Mouse (Mus musculus) neural tube, embryonic 13.5 days (tissue): ENCODE results near the gene Igfbp5. TPM values are rescaled to one million over a fixed set of nuclear protein-coding genes. Genes with fewer than 3 reads are reported as not detected.

ENCODE experiments used
- ATAC-seq: fragments of 200-750 bp; cut with Nextera tagmentation; 2 replicates; pipeline ENCODE4 v1.8.0; 2017; ENCODE audit warnings: low read depth, mild to moderate bottlenecking, moderate TSS enrichment, moderate library complexity
- H3K27ac ChIP-seq: fragments of 300-500 bp; sonication (generic); replicated peaks from 2 replicates; pipeline ENCODE4 v1.5.1; 2015; ENCODE audit warnings: moderate library complexity, mild to moderate bottlenecking, inconsistent platforms
- H3K27me3 ChIP-seq: fragments of 300-500 bp; sonication (generic); 2 replicates; pipeline ENCODE4 v1.6.1; 2015; ENCODE audit warnings: mild to moderate bottlenecking, inconsistent platforms
- H3K36me3 ChIP-seq: fragments of 300-500 bp; sonication (generic); 2 replicates; pipeline ENCODE4 v1.6.1; 2015; ENCODE audit warnings: mild to moderate bottlenecking, inconsistent platforms
- H3K4me1 ChIP-seq: fragments of 300-500 bp; sonication (generic); replicated peaks from 2 replicates; pipeline ENCODE4 v1.6.1; 2015; ENCODE audit warnings: inconsistent platforms
- H3K4me2 ChIP-seq: fragments of 300-500 bp; sonication (generic); 2 replicates; pipeline ENCODE4 v1.6.1; 2015; ENCODE audit warnings: inconsistent platforms, mild to moderate bottlenecking, moderate library complexity
- H3K4me3 ChIP-seq: fragments of 300-500 bp; sonication (generic); 2 replicates; pipeline ENCODE4 v1.5.1; 2015; ENCODE audit warnings: mild to moderate bottlenecking, inconsistent platforms
- H3K9ac ChIP-seq: fragments of 300-500 bp; sonication (generic); 2 replicates; pipeline ENCODE4 v1.6.1; 2015; ENCODE audit warnings: moderate library complexity, mild to moderate bottlenecking, inconsistent platforms
- H3K9me3 ChIP-seq: fragments of 300-500 bp; sonication (generic); 2 replicates; pipeline ENCODE4 v1.6.1; 2016; ENCODE audit warnings: inconsistent platforms
- WGBS: fragments of 180-500 bp; shearing (Covaris S2); methylation state at CpG from one replicate; pipeline ENCODE4 v1.1.7; 2015; 5-methylcytosine and 5-hydroxymethylcytosine counted together
- polyA plus RNA-seq: library from polyadenylated mRNA; unstranded; fragments of >200 nt; fragmentation: Nextera tagmentation; extraction: Ambion mirVana; gene quantifications from 2 replicates; pipeline ENCODE4 v1.2.1, GENCODE M21; 2015

Gene Igfbp5
- polyA plus RNA-seq, 1 experiment from 2014 or later = 158 TPM

DNA sequence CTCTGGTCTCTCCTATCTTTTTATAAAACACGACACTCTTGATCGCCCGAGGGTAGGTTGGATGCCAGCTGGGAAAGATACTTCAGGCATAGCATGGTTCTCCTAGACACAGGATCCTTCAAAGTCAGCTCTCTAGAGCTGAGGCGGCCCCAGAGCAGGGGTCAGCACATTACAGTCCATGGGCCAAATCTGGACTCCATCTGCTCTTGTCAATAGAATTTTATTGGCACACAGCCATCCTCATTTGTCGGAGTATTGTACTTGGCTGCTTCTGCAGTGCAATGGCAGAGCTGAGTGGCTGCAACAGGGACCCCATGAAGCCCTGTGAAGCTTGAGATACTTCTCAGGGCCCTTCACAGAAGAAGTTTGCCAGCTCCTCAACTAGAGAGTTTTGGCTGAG lies 59.5 kb downstream of the Igfbp5 start:
- no peak for ATAC-seq
- no peaks in the 10 kb centered on the region for H3K36me3 ChIP-seq
- 55% methylated on average over 5 of the region's 5 CpGs for WGBS
- no peaks in the 10 kb centered on the region for H3K9me3 ChIP-seq
- H3K27me3 ChIP-seq = no peaks in the 10 kb centered on the region
- no peak overlapping the region for H3K27ac ChIP-seq
- peaks cover 26% of the 10 kb centered on the region for H3K4me1 ChIP-seq
- H3K4me2 ChIP-seq = no peak overlapping the region
- no peak overlapping the region for H3K4me3 ChIP-seq
- H3K9ac ChIP-seq = no peak overlapping the region

DNA sequence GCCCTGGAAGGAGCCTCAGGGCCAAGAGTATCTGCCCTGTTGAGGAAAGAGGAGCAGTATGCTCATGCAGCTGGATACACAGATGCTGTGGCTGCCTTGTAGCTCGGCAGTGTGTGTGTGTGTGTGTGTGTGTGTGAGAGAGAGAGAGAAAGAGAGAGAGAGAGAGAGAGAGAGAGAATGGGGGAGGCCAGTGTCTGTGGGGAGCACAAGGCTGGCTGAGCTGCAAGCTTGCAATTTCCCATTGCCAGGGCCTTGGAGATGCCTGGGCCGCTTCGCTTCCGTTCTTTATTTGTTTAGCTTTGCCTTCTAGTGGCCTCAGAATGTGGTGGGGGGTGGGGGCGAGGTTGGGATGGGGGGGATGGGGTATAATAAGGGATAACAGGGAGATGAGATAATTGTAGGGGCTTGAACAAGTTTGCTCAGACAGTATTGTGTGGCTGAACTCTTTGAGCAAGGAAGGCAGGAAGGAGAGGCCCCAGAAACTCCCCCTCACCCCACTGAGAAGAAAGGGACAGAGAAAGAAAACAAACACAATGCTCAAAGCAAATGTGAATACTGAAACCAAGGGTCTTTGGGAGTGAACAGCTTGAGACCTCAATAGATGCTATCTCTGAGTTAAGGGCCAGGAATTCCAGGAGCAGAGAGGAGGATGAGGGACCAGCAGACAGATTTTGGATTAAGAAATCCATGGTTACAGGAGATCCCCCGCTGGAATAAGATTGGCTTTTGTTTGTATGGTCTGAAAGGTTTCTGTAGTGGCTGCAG lies 60.9 kb downstream of the Igfbp5 start:
- no peaks in the 10 kb centered on the region for H3K27me3 ChIP-seq
- no peak overlapping the region for H3K4me2 ChIP-seq
- H3K9me3 ChIP-seq = no peaks in the 10 kb centered on the region
- H3K9ac ChIP-seq = 0 out of 2 replicates have a peak overlapping the region, but pooled peaks have one; percentile 22
- peak overlapping the region; percentile 56 for H3K27ac ChIP-seq
- 8% methylated on average over 6 of the region's 6 CpGs for WGBS
- peaks cover 26% of the 10 kb centered on the region for H3K4me1 ChIP-seq
- peak; percentile 66; the same call in 1 of the 2 replicates for ATAC-seq
- H3K4me3 ChIP-seq = no peak overlapping the region
- H3K36me3 ChIP-seq = no peaks in the 10 kb centered on the region

DNA sequence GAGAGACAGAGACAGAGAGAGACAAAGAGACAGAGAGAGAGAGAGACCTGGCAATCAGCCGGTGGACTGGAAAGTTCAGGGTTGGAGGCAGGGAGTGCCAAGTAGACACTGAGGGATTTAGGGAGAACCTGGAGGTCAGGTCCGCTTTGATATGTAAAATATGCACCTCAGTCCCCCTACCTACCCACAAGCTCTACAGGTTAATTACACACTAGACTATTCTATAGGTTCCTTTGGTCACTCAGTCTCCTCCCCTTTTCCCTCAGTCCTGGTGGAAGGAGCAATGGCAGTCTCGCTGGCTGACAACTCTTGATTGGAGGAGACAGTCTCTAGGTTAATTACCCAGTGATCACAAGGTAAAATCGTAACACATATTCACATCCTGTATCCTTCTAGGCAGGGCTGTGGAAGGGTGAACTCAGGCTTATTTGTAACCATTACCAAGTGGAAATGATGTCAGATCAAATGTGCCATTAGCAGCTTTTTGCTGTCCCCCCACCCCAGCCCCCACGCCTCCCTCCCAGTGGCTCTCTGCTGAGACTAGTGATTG lies 61.5 kb downstream of the Igfbp5 start:
- peak; percentile 19; the same call in 1 of the 2 replicates for ATAC-seq
- Histone ChIP-seq H3K9me3 (no peaks in the 10 kb centered on the region), H3K4me1 (peaks cover 26% of the 10 kb centered on the region), H3K36me3 (no peaks in the 10 kb centered on the region), H3K4me3 (no peak overlapping the region), H3K27me3 (no peaks in the 10 kb centered on the region), H3K9ac (no peak overlapping the region), H3K4me2 (no peak overlapping the region), H3K27ac (peak overlapping the region; percentile 56)
- WGBS = 27% methylated on average over 5 of the region's 5 CpGs

DNA sequence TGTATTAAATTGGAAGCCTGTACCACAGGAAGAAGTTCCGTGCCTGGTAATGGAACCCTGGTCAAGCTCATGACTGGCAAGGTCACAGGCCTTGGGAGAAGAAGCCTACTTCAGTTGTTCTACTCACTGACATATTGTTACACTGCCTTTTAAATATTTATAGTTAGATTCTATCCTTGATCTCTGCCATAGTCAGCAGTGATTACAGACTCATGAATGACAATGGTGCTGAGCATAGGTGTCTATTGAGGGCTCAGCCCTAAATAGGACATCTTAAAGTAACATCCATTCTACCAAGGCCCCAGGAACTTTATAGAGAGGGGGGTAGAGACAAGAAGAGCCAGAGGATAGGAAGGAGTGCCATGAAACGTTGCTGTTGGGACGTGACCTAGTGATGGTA lies 63.6 kb downstream of the Igfbp5 start:
- Histone ChIP-seq H3K4me1 (peaks cover 31% of the 10 kb centered on the region), H3K9ac (no peak overlapping the region), H3K27me3 (no peaks in the 10 kb centered on the region), H3K4me2 (no peak overlapping the region), H3K9me3 (no peaks in the 10 kb centered on the region), H3K4me3 (no peak overlapping the region), H3K27ac (no peak overlapping the region), H3K36me3 (no peaks in the 10 kb centered on the region)
- WGBS = 94% methylated on average over 3 of the region's 3 CpGs
- ATAC-seq = no peak

DNA sequence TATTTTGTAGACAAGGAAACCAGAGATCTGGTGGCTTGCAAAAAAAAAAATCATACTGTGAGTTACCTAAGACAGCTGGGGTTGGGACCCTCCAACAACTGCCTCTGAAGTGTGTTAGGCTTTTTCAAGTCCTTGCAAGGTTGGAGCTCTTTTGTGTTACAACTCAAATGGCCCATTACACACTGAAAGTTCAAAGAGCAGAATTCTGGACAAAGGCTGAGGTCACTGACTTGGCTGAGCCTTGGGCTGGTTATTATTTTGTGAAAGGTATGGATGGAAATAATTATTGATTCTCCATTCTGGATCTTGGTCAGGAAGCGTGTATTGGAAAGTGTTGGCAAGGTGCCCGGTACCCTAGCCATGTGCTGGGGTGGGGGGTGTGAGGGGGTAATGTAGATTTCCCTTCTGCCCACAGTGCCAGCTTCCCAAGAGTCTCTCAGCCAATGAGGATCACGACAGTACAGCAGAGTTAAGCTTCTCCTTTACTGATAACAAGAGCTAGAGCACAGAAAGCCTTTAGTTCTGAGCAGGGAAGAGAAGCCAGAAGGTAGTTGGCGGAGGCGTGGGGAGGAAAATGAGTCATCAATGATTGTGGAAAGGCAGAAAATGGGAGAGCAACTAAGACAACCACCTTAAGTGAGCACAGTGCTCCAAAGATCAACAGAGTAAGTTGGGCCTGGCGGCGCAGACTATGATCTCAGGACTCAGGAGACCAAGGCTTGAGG lies 64.6 kb downstream of the Igfbp5 start:
- Histone ChIP-seq H3K9ac (no peak overlapping the region), H3K27ac (no peak overlapping the region), H3K4me3 (no peak overlapping the region), H3K9me3 (no peaks in the 10 kb centered on the region), H3K4me1 (peaks cover 33% of the 10 kb centered on the region), H3K36me3 (no peaks in the 10 kb centered on the region), H3K27me3 (no peaks in the 10 kb centered on the region), H3K4me2 (no peak overlapping the region)
- WGBS = 91% methylated on average over 7 of the region's 7 CpGs
- no peak for ATAC-seq

DNA sequence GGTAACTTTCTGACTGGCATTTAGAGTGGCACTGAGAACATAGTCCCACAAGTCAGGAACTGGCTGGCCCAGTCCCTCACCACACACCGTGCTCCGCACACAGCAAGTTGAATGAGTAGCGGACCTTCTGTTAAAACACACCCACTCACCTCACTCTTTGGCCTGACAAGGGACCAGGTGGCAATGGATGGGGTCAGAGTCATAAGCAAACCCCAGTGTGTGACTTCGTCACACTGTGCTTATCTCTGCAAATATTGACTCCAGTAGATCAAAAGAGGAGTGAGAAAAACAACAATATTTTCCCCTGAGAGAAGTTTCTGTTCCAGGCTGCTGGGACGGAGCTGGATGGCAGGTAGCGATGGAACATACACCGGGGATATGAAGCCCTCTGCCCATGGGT lies 65.4 kb downstream of the Igfbp5 start:
- H3K9me3 ChIP-seq = no peaks in the 10 kb centered on the region
- H3K4me2 ChIP-seq = no peak overlapping the region
- H3K36me3 ChIP-seq = no peaks in the 10 kb centered on the region
- no peak overlapping the region for H3K27ac ChIP-seq
- H3K27me3 ChIP-seq = no peaks in the 10 kb centered on the region
- WGBS = 95% methylated on average over 7 of the region's 7 CpGs
- H3K4me1 ChIP-seq = peaks cover 30% of the 10 kb centered on the region
- no peak for ATAC-seq
- no peak overlapping the region for H3K9ac ChIP-seq
- no peak overlapping the region for H3K4me3 ChIP-seq

Other genes starting within 250 kb of the Igfbp5 start
- not detected in 2 replicates for gene Ankar, start 174.3 kb downstream of the Igfbp5 start, polyA plus RNA-seq
- 999 and 1,146 TPM in 2 replicates for gene Rpl37a, start 163.6 kb downstream of the Igfbp5 start, polyA plus RNA-seq
- gene Igfbp2, start 50.4 kb downstream of the Igfbp5 start, polyA plus RNA-seq = 337 and 391 TPM in 2 replicates
- not detected in 2 replicates for gene Tnp1, start 141.0 kb upstream of the Igfbp5 start, polyA plus RNA-seq